Mouse (Mus musculus) hindbrain, embryonic 16.5 days (tissue): ENCODE results near the gene Sdhd. TPM values are rescaled to one million over a fixed set of nuclear protein-coding genes. Genes with fewer than 3 reads are reported as not detected.

Source experiments
- ATAC-seq: fragments of 200-750 bp; cut with Nextera tagmentation; 2 replicates; pipeline ENCODE4 v1.8.0; 2017; ENCODE audit warnings: moderate TSS enrichment, moderate library complexity
- H3K27ac ChIP-seq: fragments of 300-500 bp; sonication (generic); 2 replicates; pipeline ENCODE4 v1.5.1; 2014; ENCODE audit warnings: low read depth, mild to moderate bottlenecking, control low read depth, low read length, moderate library complexity
- H3K27me3 ChIP-seq: fragments of 300-500 bp; sonication (generic); replicated peaks from 2 replicates; pipeline ENCODE4 v1.6.1; 2014; ENCODE audit warnings: low read length; ENCODE audit not compliant: control insufficient read depth, insufficient read depth
- H3K36me3 ChIP-seq: fragments of 300-500 bp; sonication (generic); 2 replicates; pipeline ENCODE4 v1.6.1; 2014; ENCODE audit warnings: mild to moderate bottlenecking, low read length, moderate library complexity, mixed read lengths; ENCODE audit not compliant: control insufficient read depth, insufficient read depth
- H3K4me1 ChIP-seq: fragments of 300-500 bp; sonication (generic); 2 replicates; pipeline ENCODE4 v1.6.1; 2014; ENCODE audit warnings: low read depth, low read length; ENCODE audit not compliant: control insufficient read depth, insufficient read depth
- H3K4me2 ChIP-seq: fragments of 300-500 bp; sonication (generic); 2 replicates; pipeline ENCODE4 v1.6.1; 2014; ENCODE audit warnings: mild to moderate bottlenecking, low read length, control low read depth, moderate library complexity
- H3K4me3 ChIP-seq: fragments of 300-500 bp; sonication (generic); 2 replicates; pipeline ENCODE4 v1.5.1; 2014; ENCODE audit warnings: mild to moderate bottlenecking, low read length, control low read depth, moderate library complexity
- H3K9ac ChIP-seq: fragments of 300-500 bp; sonication (generic); 2 replicates; pipeline ENCODE4 v1.6.1; 2014; ENCODE audit warnings: low read depth, mild to moderate bottlenecking, control low read depth, low read length, moderate library complexity
- H3K9me3 ChIP-seq: fragments of 300-500 bp; sonication (generic); 2 replicates; pipeline ENCODE4 v1.6.1; 2014; ENCODE audit warnings: mild to moderate bottlenecking, low read length, moderate library complexity; ENCODE audit not compliant: control insufficient read depth
- WGBS: fragments of 180-500 bp; shearing (Covaris S2); extraction: QIAGEN DNeasy Blood & Tissue Kit; methylation state at CpG from one replicate; pipeline ENCODE4 v1.1.7; 2014; 5-methylcytosine and 5-hydroxymethylcytosine counted together
- polyA plus RNA-seq: library from polyadenylated mRNA; unstranded; fragments of >200 nt; fragmentation: Nextera tagmentation; extraction: Ambion mirVana; gene quantifications from 2 replicates; pipeline ENCODE4 v1.2.1, GENCODE M21; 2015

Gene Sdhd
- polyA plus RNA-seq, 1 experiment from 2014 or later = 319 TPM

GRCm38 (mm10) chr9:50616766-50617603, 13.4 kb upstream of the Sdhd start, which contains the start of the genes Pih1d2 and Nkapd1:
Pih1d2 (plus strand) TSS chr9:50617321.
Nkapd1 (minus strand) TSS chr9:50617464.
- ATAC-seq = peak; percentile 96
- WGBS = under 1% methylated on average over 76 of the region's 81 CpGs

GRCm38 (mm10) chr9:50616161-50616560, 12.5 kb upstream of the Sdhd start:
- WGBS = 43% methylated on average over 11 of the region's 11 CpGs
- H3K9ac ChIP-seq = peak overlapping the region; percentile 93
- H3K4me2 ChIP-seq = peak overlapping the region; percentile 69
- peak overlapping the region; percentile 90 for H3K4me3 ChIP-seq
- H3K9me3 ChIP-seq = no peaks in the 10 kb centered on the region
- H3K36me3 ChIP-seq = peaks cover 18% of the 10 kb centered on the region
- no peak for ATAC-seq
- H3K4me1 ChIP-seq = peaks cover 11% of the 10 kb centered on the region
- H3K27me3 ChIP-seq = no peaks in the 10 kb centered on the region
- H3K27ac ChIP-seq = no peak overlapping the region

More at GRCm38 (mm10) chr9:50616766-50617603, 13.4 kb upstream of the Sdhd start, which contains the start of the genes Pih1d2 and Nkapd1:
- Histone ChIP-seq H3K4me3 (peak within 1 kb of the TSS; percentile 90), H3K4me1 (peaks cover 11% of the 10 kb centered on the region), H3K4me2 (peak within 1 kb of the TSS; percentile 69), H3K36me3 (peaks cover 14% of the 10 kb centered on the region), H3K9ac (peak within 1 kb of the TSS; percentile 93), H3K27ac (peak within 1 kb of the TSS; percentile 94), H3K9me3 (no peaks in the 10 kb centered on the region), H3K27me3 (no peaks in the 10 kb centered on the region)

- H3K9ac ChIP-seq = no peak overlapping the region
- 93% methylated on average over 4 of the region's 4 CpGs for WGBS
- H3K27ac ChIP-seq = no peak overlapping the region
- H3K27me3 ChIP-seq = no peaks in the 10 kb centered on the region
- no peak overlapping the region for H3K4me3 ChIP-seq
- H3K9me3 ChIP-seq = no peaks in the 10 kb centered on the region
- no peak overlapping the region for H3K4me2 ChIP-seq
- H3K4me1 ChIP-seq = peaks cover 8% of the 10 kb centered on the region
- peaks cover 29% of the 10 kb centered on the region for H3K36me3 ChIP-seq
- ATAC-seq = no peak
Measured at GRCm38 (mm10) chr9:50612115-50612514, 8.5 kb upstream of the Sdhd start.

- H3K4me1 ChIP-seq = peaks cover 27% of the 10 kb centered on the region
- H3K4me2 ChIP-seq = peak overlapping the region; percentile 94
- no peaks in the 10 kb centered on the region for H3K9me3 ChIP-seq
- H3K4me3 ChIP-seq = peak overlapping the region; percentile 81
- H3K9ac ChIP-seq = peak overlapping the region; percentile 78
- ATAC-seq = no peak
- WGBS = 2% methylated on average over 6 of the region's 6 CpGs
- peak overlapping the region; percentile 78 for H3K27ac ChIP-seq
- H3K36me3 ChIP-seq = peaks cover 3% of the 10 kb centered on the region; the same call in 1 of the 2 replicates
- no peaks in the 10 kb centered on the region for H3K27me3 ChIP-seq
Measured at GRCm38 (mm10) chr9:50604338-50604737, 726 bp upstream of the Sdhd start.

GRCm38 (mm10) chr9:50603998-50604324, 349 bp upstream of the Sdhd start:
- H3K36me3 ChIP-seq = peaks cover 5% of the 10 kb centered on the region; the same call in 1 of the 2 replicates
- under 1% methylated on average over 24 of the region's 24 CpGs for WGBS
- H3K9ac ChIP-seq = peak overlapping the region; percentile 78
- peak overlapping the region; percentile 81 for H3K4me3 ChIP-seq
- H3K4me2 ChIP-seq = peak overlapping the region; percentile 94
- no peaks in the 10 kb centered on the region for H3K27me3 ChIP-seq
- H3K4me1 ChIP-seq = peaks cover 27% of the 10 kb centered on the region
- H3K27ac ChIP-seq = peak overlapping the region; percentile 78
- ATAC-seq = peak; percentile 92
- no peaks in the 10 kb centered on the region for H3K9me3 ChIP-seq

- Histone ChIP-seq H3K36me3 (peaks cover 21% of the 10 kb centered on the region), H3K27me3 (no peaks in the 10 kb centered on the region), H3K27ac (no peak overlapping the region), H3K4me3 (peak overlapping the region; percentile 81), H3K9ac (no peak overlapping the region), H3K4me2 (peak overlapping the region; percentile 94), H3K4me1 (peaks cover 27% of the 10 kb centered on the region), H3K9me3 (no peaks in the 10 kb centered on the region)
- WGBS = 88% methylated on average over 7 of the region's 7 CpGs
- no peak for ATAC-seq
Measured at GRCm38 (mm10) chr9:50602055-50602845, 1.4 kb downstream of the Sdhd start.

- WGBS = 88% methylated on average over 6 of the region's 6 CpGs
- H3K36me3 ChIP-seq = peaks cover 28% of the 10 kb centered on the region
Measured at GRCm38 (mm10) chr9:50601536-50601935, 2.1 kb downstream of the Sdhd start.

GRCm38 (mm10) chr9:50596973-50597372, 6.6 kb downstream of the Sdhd start:
- no peaks in the 10 kb centered on the region for H3K9me3 ChIP-seq
- H3K27me3 ChIP-seq = no peaks in the 10 kb centered on the region
- WGBS = 96% methylated on average over 8 of the region's 8 CpGs
- H3K4me1 ChIP-seq = peaks cover 6% of the 10 kb centered on the region
- H3K4me3 ChIP-seq = no peak overlapping the region
- no peak overlapping the region for H3K4me2 ChIP-seq
- peaks cover 27% of the 10 kb centered on the region for H3K36me3 ChIP-seq
- ATAC-seq = no peak
- H3K27ac ChIP-seq = no peak overlapping the region
- H3K9ac ChIP-seq = no peak overlapping the region

More at GRCm38 (mm10) chr9:50601536-50601935, 2.1 kb downstream of the Sdhd start:
- Histone ChIP-seq H3K27me3 (no peaks in the 10 kb centered on the region), H3K9me3 (no peaks in the 10 kb centered on the region), H3K9ac (no peak overlapping the region), H3K4me3 (no peak overlapping the region), H3K27ac (no peak overlapping the region), H3K4me1 (peaks cover 27% of the 10 kb centered on the region), H3K4me2 (no peak overlapping the region)
- ATAC-seq = no peak
